Mouse (Mus musculus) ES-Bruce4 (cell line): ENCODE results near the gene Snap23. TPM values are rescaled to one million over a fixed set of nuclear protein-coding genes. Genes with fewer than 3 reads are reported as not detected.
"Not testable (repeated sequence)": the region's sequence is repeated elsewhere in the genome, so short reads cannot be mapped to it uniquely, and the experiment has no call there.

Source experiments
- H3K27ac ChIP-seq: 2 replicates; pipeline ENCODE4 v1.5.1; 2012; ENCODE audit warnings: low read length, inconsistent platforms; ENCODE audit not compliant: insufficient read depth
- H3K27me3 ChIP-seq: 2 replicates; pipeline ENCODE4 v1.6.1; 2012; ENCODE audit warnings: mild to moderate bottlenecking, low read length, inconsistent platforms; ENCODE audit not compliant: control insufficient read depth, poor library complexity, insufficient read depth, severe bottlenecking
- H3K36me3 ChIP-seq: 2 replicates; pipeline ENCODE4 v1.6.1; 2012; ENCODE audit warnings: inconsistent platforms, mild to moderate bottlenecking, low read length, moderate library complexity; ENCODE audit not compliant: control insufficient read depth, poor library complexity, insufficient read depth, severe bottlenecking
- H3K4me1 ChIP-seq: one replicate; pipeline ENCODE4 v1.8.1; 2011; ENCODE audit warnings: low read length; ENCODE audit not compliant: control insufficient read depth, insufficient read depth
- H3K4me3 ChIP-seq: 2 replicates; pipeline ENCODE4 v1.5.1; 2011; ENCODE audit warnings: low read depth, mild to moderate bottlenecking, low read length
- H3K9ac ChIP-seq: 2 replicates; pipeline ENCODE4 v1.6.1; 2012; ENCODE audit warnings: low read depth, mild to moderate bottlenecking, inconsistent platforms; ENCODE audit not compliant: poor library complexity, severe bottlenecking
- H3K9me3 ChIP-seq: replicated peaks from 2 replicates; pipeline ENCODE4 v1.6.1; 2012; ENCODE audit warnings: mild to moderate bottlenecking, low read length, inconsistent platforms; ENCODE audit not compliant: control insufficient read depth, poor library complexity, insufficient read depth, severe bottlenecking
- CTCF ChIP-seq: IDR thresholded peaks from one replicate; pipeline ENCODE4 v1.8.1; 2011; ENCODE audit warnings: low read depth, low read length
- EP300 ChIP-seq: IDR thresholded peaks from 2 replicates; pipeline ENCODE4 v1.6.1; 2011; ENCODE audit warnings: low read depth, low read length; ENCODE audit not compliant: insufficient read depth
- POLR2A ChIP-seq: IDR thresholded peaks from one replicate; pipeline ENCODE4 v1.8.1; 2011; ENCODE audit warnings: low read length; ENCODE audit not compliant: insufficient read depth
- polyA plus RNA-seq: library from polyadenylated mRNA; stranded (reverse); fragments of >200 nt; gene quantifications from 2 replicates; pipeline ENCODE4 v1.2.4, GENCODE M21; 2011; ENCODE audit warnings: low read depth; ENCODE audit not compliant: missing spikeins, insufficient read depth, insufficient read length

Snap23 gene
- polyA plus RNA-seq, 1 experiment, result 78.0 TPM

- Histone ChIP-seq H3K9ac (peak within 1 kb of the TSS; percentile 74), H3K9me3 (no peaks in the 10 kb centered on the region), H3K27ac (peak within 1 kb of the TSS; percentile 59), H3K27me3 (no peaks in the 10 kb centered on the region), H3K36me3 (peaks cover 12% of the 10 kb centered on the region), H3K4me1 (no peaks in the 10 kb centered on the region), H3K4me3 (peak within 1 kb of the TSS; percentile 82)
- no peak for TF ChIP-seq POLR2A
- TF ChIP-seq CTCF, result no peak
- TF ChIP-seq EP300, result no peak
These were observed 4.1 kb upstream of the Snap23 start, which contains the start of gene Zfp106 for GRCm38 (mm10) chr2:120563235-120563990. TSS of gene Zfp106 (minus strand) at chr2:120563843.

- not testable (repeated sequence) for H3K27ac ChIP-seq, H3K27me3 ChIP-seq, H3K9me3 ChIP-seq, H3K4me1 ChIP-seq, H3K4me3 ChIP-seq, H3K9ac ChIP-seq
- peaks cover 12% of the 10 kb centered on the region for H3K36me3 ChIP-seq
These were observed 2.8 kb upstream of the Snap23 start for GRCm38 (mm10) chr2:120564548-120565188.

GRCm38 (mm10) chr2:120565363-120565762, 2.1 kb upstream of the Snap23 start:
- H3K9ac ChIP-seq, result no peak overlapping the region
- TF ChIP-seq EP300, result no peak
- TF ChIP-seq CTCF, result no peak
- TF ChIP-seq POLR2A, result no peak
- H3K4me3 ChIP-seq, result no peak overlapping the region
- H3K27ac ChIP-seq, result no peak overlapping the region
- no peaks in the 10 kb centered on the region for H3K9me3 ChIP-seq
- H3K4me1 ChIP-seq, result no peaks in the 10 kb centered on the region
- H3K36me3 ChIP-seq, result peaks cover 12% of the 10 kb centered on the region
- no peaks in the 10 kb centered on the region for H3K27me3 ChIP-seq

- no peaks in the 10 kb centered on the region for H3K4me1 ChIP-seq
- H3K27ac ChIP-seq, result no peak overlapping the region
- H3K9me3 ChIP-seq, result no peaks in the 10 kb centered on the region
- no peak for TF ChIP-seq EP300
- no peak for TF ChIP-seq POLR2A
- TF ChIP-seq CTCF, result no peak
- H3K9ac ChIP-seq, result peak overlapping the region; percentile 67
- peak overlapping the region; percentile 85 for H3K4me3 ChIP-seq
- no peaks in the 10 kb centered on the region; the same call in 1 of the 2 replicates for H3K36me3 ChIP-seq
- no peaks in the 10 kb centered on the region for H3K27me3 ChIP-seq
These were observed 388 bp downstream of the Snap23 start for GRCm38 (mm10) chr2:120567798-120568320.

GRCm38 (mm10) chr2:120571081-120571480, 3.6 kb downstream of the Snap23 start:
- H3K27me3 ChIP-seq, result no peaks in the 10 kb centered on the region
- no peak overlapping the region for H3K9ac ChIP-seq
- TF ChIP-seq POLR2A (no peak), EP300 (no peak), CTCF (no peak)
- H3K36me3 ChIP-seq, result no peaks in the 10 kb centered on the region; the same call in 1 of the 2 replicates
- no peak overlapping the region for H3K27ac ChIP-seq
- H3K4me3 ChIP-seq, result no peak overlapping the region
- H3K4me1 ChIP-seq, result no peaks in the 10 kb centered on the region
- H3K9me3 ChIP-seq, result no peaks in the 10 kb centered on the region

- not testable (repeated sequence) for H3K4me1 ChIP-seq, H3K4me3 ChIP-seq, H3K9me3 ChIP-seq, H3K27me3 ChIP-seq, H3K27ac ChIP-seq, H3K36me3 ChIP-seq, H3K9ac ChIP-seq
These were observed 4.7 kb downstream of the Snap23 start for GRCm38 (mm10) chr2:120572161-120572560.
